Mouse (Mus musculus) kidney, postnatal 25 days (tissue): ENCODE data around the gene Vmn2r30.
"Not testable (repeated sequence)": the region's sequence is repeated elsewhere in the genome, so short reads cannot be mapped to it uniquely, and the experiment has no call there.

Experiments
- DNase-seq, 2 experiments: peaks; one replicate each; pipeline ENCODE4 v3.0.0; 2021; ENCODE audit warnings: mixed read lengths in 2 of 2

Gene Vmn2r30

DNA sequence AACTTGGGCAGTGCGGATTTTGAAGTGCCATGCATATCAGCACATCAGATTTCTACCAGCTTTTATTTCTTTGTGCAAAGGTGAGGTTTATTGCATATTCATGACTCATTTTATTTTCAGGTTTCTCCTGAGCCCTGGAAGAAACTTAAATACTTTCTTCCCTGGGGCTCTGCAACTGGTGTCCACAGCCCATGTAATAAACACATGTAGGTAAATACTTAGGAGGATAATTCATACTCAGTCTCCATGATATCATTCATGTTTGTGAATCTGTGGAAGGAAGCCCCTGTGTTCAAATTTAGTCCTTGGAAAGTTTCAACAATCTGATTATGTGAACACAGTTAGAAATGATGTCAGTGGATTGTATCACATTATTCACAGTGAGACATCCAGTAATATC is at the start of gene Vmn2r30:
Gene Vmn2r30, minus strand, starts transcription at position 101 of the 400 bp plus-strand sequence.
- not testable (repeated sequence) for DNase-seq

DNA sequence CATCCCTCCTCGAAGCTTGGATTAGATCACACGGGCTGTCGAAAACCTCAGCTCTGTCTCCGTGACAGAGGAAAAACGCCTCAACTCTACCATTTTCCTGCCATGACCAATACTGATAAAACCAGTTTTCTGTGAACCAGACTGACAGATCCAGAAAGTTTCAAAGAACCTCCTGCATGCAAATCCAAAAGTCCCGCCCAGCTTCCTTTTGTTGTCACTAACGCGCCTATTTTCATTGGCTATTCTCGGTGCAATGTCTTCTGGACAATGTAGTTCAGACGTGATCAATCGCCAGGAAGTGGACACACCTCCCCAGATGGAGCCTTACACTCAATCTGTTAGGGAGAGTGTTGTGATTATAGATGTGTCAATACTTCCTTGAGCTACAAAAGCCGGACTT is 37.0 kb upstream of the Vmn2r30 start, which contains the start of gene Gm45783:
Gene Gm45783, minus strand, starts transcription at position 143 of the 400 bp plus-strand sequence.
- DNase-seq, result peak; percentile 5 to 31

DNA sequence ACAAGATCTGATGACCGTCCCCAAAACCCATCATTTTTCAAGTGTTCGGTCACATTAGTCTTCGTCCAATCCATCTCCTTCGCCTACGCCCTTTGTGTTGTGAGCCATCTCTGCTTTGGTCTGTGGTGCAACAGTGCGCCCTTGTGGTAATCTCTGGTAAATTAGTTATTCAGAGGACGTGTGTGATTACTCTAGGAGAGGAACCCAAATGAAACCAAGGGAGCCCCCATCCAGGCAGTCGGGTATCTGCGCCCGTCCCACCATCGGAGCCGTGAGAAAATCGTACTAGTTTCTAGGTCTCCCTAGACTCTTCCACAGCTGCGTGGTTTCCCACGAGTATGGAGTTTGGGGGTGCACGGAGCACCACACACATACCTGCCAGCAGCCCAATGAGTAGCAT is 41.8 kb downstream of the Vmn2r30 start:
- DNase-seq, result peak; percentile 39 to 64

DNA sequence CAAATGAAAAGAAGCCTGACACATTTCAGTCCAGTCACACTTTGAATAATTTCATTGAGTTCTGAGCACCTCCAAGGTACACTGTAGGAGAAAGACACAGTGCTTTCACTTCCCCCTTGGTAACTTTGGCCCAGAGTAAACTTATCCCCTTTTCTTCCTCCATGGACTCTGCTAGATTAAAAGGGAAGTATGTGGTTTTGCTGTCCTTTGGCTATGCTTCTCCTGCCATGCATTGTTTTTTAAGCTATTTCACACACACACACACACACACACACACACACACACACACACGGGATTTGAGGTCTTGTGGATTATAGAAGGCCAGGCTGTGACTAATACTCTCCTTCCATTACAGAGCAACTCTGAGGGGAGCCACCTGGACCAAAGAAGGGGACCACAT is 56.0 kb downstream of the Vmn2r30 start:
- no peak for DNase-seq

DNA sequence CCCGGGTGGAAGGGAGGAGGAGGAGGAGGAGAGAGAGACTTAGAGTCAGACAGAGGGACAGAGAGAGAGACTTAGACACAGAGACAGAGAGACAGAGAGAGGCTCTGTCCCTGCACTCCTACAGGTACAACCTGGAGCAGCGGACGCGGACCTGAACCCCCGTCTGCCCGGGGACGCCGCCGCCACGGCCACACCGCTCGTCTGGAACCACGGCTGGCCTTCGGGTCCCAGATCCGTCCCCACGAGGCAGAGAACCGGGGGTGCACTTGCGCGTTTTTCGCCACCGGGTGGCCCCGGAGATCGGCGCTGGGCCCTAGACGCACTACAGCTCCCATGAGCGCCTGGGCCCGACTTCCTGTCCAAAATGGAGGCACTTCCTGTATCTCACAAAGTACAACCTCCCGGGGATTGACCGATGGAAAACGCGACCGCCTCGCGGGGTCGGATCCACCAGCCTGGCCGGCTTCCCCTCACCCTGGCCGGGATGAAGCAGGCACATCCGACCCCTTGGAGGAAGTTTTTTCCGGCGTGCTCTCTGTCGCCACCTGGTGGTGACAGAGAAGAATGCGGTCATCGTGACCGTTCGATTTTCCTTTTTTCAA is 59.3 kb downstream of the Vmn2r30 start, which contains the start of gene Gm45844:
Gene Gm45844, minus strand, starts transcription at position 324 of the 602 bp plus-strand sequence.
- DNase-seq, result peak; percentile 85 to 94

DNA sequence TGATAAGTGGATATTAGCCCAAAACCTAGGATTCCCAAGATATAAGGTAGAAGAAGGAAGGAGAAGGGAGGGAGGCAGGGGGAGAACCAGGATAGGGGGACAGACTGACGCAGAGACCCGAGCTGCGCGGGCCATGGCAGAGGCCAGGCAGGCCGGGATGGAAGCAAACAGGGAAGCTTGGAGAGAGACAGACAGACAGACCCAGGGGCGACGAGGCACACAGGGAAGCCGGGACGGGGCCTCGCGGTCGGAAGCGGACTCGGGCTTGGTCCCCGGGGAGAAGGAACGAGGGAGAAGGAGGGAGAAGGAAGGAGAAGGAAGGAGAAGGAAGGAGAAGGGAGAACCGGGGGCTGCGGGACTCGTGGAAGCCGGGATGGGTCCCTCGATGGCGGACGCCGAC is 59.9 kb downstream of the Vmn2r30 start:
- DNase-seq, result peak; percentile 17 to 53
